Mouse (Mus musculus) B cell, adult 2 months (primary cell): Measurements from ENCODE around the gene AC109138.7.
A peak's percentile ranks its signal among the peaks of the same experiment; 100 is the strongest.

ENCODE experiments used
- DNase-seq, 2 experiments: peaks; one replicate each; pipeline ENCODE4 v3.0.0; 2022

AC109138.7 gene

GRCm38 (mm10) chr19:4193129-4193528 is 21.0 kb upstream of the AC109138.7 start:
- DNase-seq: no peak

- DNase-seq: no peak
Measured at GRCm38 (mm10) chr19:4194021-4194724, 20.0 kb upstream of the AC109138.7 start.

- no peak for DNase-seq
Measured at GRCm38 (mm10) chr19:4194776-4195650, 19.1 kb upstream of the AC109138.7 start.

DNA sequence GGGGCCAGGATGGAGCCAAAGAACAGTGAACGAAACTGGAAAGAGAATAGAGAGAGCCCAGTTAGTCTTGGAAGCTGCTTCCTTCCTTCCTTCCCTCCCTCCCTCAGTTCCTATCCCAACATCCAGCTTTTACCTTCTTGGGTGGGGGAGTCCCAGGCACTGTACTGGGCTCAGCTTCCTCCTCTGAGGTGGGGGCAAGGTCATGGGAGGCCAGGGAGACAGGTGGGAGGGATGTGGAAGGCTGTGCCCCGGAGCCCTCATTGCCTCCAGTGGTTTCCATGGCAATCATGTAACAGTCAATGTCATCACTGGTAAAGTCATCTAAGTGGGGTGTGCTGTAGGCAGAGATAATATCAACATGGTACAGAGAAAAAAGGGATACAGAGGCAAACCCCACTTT is 18.1 kb upstream of the AC109138.7 start:
- DNase-seq: no peak

- no peak for DNase-seq
Measured at GRCm38 (mm10) chr19:4196548-4196947, 17.6 kb upstream of the AC109138.7 start.

DNA sequence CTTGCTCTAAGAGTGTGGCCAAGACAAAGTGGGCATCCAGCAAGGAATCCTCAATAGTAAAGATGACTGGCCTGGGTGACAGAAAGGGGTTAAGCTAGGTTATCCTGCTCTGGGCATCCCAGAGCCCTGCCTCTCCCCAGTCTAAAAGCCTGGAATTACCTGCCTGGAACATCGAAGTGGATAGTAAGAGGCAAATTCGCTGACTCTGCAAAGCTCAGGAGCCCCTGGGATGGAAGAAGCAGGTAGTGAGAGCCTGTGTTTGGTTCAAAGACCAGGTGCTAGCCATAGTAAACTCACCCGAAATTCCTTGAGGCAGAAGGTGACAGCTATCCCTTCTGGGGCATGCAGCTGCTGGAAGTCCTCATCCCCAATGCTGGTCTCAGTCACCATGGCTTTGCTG is 17.0 kb upstream of the AC109138.7 start:
- DNase-seq: no peak

DNA sequence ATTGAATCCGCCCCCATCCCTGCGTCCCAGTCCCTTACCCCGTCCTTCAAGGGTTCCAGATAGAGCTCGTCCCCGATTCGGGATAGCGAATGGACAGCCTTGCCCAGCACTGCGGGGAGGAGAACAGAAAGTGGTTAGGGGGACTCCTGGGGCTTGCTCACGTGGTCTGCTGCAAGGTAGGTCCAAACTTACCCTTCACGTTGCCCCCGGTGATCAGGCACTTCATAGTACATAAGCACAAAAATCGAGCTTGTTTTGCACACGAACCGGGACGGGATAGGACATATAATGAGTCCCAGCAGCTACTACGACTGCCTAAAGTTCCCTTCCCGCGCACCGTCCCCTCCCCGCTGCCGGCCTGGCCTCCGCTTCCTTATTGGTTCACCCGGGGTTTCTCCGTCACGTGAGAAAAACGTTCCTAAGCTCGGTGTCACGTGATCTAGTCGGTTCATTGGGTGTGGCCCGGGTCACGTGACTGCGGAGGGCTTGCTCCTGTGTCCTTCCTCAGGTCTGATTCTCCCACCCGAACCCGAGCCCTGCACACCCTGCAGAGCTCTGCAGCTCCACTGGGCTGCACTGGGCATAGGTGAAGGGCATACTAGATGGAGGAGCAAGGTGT is 12.8 kb upstream of the AC109138.7 start, which contains the start of gene Rad9a:
Gene Rad9a, minus strand, starts transcription at position 372 of the 619 bp plus-strand sequence.
- peak; percentile 92 to 94 for DNase-seq

DNA sequence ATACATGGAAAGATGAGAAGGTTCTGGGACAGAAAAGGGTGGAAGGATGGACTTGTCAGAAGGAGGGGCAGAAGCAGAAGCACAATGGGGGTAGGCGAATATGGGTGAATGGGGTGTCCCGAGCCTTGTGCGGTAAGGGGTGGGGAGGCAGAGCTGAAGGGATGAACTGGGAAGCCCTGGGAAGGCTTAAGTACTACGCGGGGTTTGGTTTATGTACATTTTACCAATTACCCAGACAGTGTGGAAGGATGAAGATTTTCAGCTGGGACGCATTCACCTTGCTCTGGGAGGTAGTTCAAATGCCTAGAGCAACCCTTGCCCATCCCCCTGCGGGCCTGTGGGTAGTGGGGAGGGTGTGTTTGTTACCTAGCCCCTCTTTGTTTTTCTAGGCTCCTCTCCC is 12.0 kb upstream of the AC109138.7 start:
- DNase-seq: no peak

- peak in 1 of 2 experiments; percentile 55 for DNase-seq
Measured at GRCm38 (mm10) chr19:4203148-4203547, 11.0 kb upstream of the AC109138.7 start.

- peak in 1 of 2 experiments; percentile 54 for DNase-seq
Measured at GRCm38 (mm10) chr19:4203604-4204326, 10.4 kb upstream of the AC109138.7 start.

DNA sequence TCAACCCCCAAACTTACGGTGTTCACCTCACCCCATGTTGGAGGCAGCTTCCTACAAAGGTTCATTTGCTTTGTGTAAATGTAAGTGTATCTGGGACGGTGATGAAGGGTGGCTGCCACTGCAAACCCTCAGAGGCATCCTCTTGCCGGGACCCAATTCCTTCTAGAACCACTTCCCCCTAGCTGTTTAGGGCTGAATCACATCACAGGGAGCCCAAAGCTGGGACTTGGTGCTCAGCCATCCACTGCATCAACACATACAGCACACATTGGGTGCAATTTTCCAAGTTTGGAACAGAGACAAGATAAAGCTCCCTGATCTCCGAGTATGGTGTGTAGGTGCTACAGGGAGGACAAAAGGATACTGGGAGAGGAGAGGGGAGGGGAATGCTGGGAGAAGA is 9.3 kb upstream of the AC109138.7 start:
- DNase-seq: peak in 1 of 2 experiments; percentile 29

GRCm38 (mm10) chr19:4206971-4207370 is 7.2 kb upstream of the AC109138.7 start:
- peak; percentile 75 to 76 for DNase-seq

GRCm38 (mm10) chr19:4208563-4208962 is 5.6 kb upstream of the AC109138.7 start:
- no peak for DNase-seq

DNA sequence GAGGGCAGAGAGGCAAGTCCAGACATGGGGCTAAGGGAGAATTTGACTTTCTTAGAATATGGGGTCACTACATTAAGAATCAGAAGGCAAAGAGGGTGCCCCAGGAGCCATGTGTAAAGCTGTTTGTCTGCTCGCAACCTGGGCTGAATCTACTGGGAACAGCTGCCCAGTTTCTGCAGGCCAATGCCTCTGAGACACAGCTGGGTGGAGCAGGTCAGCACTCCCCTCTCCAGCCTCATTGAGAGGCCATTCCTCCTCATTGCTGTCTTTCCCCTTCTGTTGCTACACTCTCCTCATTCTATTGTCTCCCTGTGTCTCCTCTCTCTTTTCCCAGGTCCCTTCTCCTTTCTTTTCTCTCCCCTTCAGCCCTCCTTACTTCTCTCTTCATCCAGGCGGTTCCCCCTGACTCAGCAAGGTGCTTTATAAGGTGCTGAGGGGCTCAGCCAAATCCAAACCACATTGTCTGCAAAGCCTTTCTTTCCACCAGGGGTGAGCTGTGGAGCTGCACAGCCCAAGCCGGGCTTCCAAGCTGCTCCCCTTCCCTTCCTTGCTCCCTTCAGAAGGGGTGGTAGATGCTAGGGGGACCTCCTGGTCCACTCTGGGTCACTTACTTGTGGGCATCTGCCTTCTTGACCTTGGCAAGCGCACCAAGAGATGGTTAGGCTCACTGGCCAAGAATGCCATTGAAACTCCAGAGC is 2.1 kb upstream of the AC109138.7 start:
- no peak for DNase-seq

DNA sequence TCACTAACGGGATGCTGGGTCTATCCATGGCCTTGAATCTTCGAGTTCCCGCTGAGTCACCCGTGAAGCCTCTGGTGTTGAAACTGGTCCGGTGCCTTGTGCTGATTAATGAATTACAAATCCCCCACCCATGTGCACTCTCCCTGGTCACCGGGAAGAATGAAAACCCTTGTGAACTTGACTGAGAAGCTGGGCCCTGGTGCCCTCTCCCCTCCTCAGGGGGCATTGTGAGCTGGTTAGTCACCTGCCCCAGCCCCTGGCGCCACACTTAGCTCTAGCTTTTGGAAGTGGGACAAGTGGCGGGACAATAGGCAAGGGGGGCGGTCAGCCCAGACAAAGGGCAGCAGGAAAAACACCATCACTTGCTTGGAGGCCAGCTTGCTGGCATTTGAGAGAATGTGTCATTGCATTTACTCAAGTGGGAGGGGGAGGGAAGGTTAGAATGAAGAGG is 608 bp upstream of the AC109138.7 start:
- DNase-seq: no peak

- peak in 1 of 2 experiments; percentile 48 for DNase-seq
Measured at GRCm38 (mm10) chr19:4214771-4215450, 754 bp downstream of the AC109138.7 start.

- no peak for DNase-seq
Measured at GRCm38 (mm10) chr19:4215451-4215840, 1.3 kb downstream of the AC109138.7 start.

DNA sequence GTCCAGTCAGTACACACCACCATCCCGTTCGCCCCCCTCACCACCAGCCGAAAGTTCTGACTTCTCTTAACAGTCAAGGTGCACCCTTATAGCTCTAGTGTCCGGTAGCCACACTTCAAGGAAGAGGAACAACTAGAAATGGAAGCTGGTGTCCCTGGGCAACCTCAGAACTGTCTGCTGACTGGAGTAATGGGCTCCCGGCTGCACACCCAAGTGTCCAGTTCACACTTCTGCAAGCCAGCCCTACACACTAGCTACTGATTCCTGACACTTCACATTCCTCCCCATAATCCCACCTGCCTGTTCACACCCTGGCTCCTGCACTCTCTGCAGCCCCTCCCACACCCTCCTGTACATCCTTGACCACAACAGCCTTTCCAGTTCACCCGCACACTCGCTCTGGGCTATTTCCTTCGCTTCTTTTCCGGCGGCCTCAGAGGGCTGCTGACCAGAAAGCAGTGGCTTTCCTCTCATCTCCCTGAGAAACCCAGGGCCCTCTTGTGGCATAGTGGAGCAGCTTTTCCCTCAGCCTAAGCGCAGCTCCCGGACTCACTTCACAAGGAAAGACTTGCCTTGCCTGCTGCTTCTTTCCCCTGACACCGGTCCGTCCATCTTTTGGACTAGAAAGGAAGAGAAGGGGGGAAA is 2.0 kb downstream of the AC109138.7 start:
- peak in 1 of 2 experiments; percentile 33 for DNase-seq

DNA sequence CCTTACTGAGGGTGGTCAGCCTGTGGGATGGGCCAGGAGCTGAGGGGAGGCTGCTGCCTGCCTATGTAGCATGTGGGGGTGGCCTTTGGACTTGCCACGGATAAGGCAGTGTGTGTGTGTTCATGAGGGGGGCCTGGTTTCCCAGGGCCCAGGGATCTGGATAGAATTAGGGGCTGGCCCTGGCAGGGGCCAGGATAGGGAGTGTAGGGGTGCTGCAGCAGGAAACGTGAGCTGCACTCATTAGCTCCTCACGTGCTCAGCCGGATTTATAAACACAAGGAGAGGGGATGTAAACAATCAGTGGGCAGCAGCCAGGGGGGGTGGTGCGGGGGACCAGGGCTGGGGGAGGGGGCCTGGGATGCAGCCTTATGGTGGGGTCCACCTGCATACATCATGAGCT is 3.0 kb downstream of the AC109138.7 start:
- no peak for DNase-seq

GRCm38 (mm10) chr19:4217855-4218254 is 3.7 kb downstream of the AC109138.7 start:
- DNase-seq: no peak

GRCm38 (mm10) chr19:4218293-4218692 is 4.1 kb downstream of the AC109138.7 start:
- DNase-seq: no peak
